Mouse (Mus musculus): ENCODE measurements around the gene Smarcc2. TPM values are rescaled to one million over a fixed set of nuclear protein-coding genes. Genes with fewer than 3 reads are reported as not detected.

Smarcc2 gene
- polyA plus RNA-seq, 1 experiment: 81.3 TPM

DNA sequence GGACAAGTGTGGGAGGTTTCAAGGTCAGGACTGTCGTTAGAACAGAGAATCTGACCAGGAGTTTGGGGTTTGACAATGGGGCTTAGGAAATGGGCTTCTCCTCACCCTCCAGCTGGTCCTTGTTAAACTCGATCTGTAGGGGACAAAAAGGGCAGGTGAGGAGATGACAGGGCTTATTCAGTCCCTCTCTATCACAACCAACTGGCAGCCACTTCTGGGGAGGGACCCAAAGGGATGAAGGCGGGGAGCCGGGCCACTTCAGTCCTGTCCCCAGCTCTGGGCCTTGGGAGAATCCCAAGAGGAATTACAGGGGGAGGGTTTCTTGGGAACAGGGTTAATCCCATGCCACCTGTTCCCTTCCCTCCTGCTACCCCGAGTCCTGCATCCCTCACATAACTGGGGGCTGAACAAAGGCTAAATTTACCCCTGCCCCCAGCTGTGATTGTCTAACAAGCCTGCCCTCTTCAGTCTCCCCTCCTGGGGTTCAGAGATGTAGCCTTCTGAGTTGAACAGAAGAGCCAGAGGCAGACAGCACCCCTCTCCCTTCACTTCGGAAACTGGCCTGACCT, 37.5 kb downstream of the Smarcc2 start:
- WGBS: 60% methylated on average over 6 of the region's 6 CpGs
- no peak for TF ChIP-seq POLR2A (IDR thresholded peaks at IDR 0.05; ENCODE audit: low read depth, low read length)
- TF ChIP-seq CTCF (conservative IDR thresholded peaks at IDR 0.05; ENCODE audit: insufficient read depth, insufficient read length, low read depth, low read length): no peak
- no peak for DNase-seq
- no peaks in the 10 kb centered on the region for H3K27me3 ChIP-seq (replicated peaks; ENCODE audit: control insufficient read depth, insufficient read depth, low read length)
- no peak overlapping the region for H3K4me3 ChIP-seq (ENCODE audit: insufficient read depth, low read depth, low read length)
- peaks cover 21% of the 10 kb centered on the region for H3K4me1 ChIP-seq (ENCODE audit: control insufficient read depth, insufficient read depth, low read length)
- no peaks in the 10 kb centered on the region; the same call in 1 of the 2 replicates for H3K36me3 ChIP-seq (ENCODE audit: control insufficient read depth, insufficient read depth, low read length)
- H3K27ac ChIP-seq (ENCODE audit: insufficient read depth, low read depth, low read length): no peak overlapping the region

DNA sequence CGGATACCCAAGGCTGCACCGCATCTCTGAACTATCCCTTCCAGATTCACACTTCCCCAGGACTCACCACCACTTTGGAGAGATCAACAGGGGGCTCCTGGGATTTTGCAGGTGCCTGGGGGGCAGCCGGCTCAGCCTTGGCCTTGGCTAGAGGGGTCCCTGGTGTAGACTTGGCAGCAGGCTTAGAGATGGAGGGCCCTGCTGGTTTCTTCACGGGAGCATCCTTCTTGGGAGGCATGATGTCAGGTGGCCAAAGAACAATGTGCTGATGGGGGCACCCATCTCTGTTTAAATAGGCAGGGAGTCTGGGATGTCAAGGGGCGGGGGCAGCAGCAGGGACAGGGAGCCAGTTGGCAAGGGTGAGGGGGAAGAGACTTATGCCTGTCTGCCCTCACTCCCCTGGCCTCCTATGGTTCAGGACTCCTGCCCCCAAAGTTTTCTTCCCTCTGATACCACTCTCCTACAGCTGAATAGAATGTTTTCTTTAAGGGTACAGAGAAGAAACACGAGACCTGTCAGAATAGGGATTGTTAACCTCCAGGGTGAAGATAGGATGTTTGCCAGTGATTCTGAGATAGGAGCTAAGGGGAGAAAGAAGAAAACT, 38.2 kb downstream of the Smarcc2 start:
- 69% methylated on average over 6 of the region's 6 CpGs for WGBS

DNA sequence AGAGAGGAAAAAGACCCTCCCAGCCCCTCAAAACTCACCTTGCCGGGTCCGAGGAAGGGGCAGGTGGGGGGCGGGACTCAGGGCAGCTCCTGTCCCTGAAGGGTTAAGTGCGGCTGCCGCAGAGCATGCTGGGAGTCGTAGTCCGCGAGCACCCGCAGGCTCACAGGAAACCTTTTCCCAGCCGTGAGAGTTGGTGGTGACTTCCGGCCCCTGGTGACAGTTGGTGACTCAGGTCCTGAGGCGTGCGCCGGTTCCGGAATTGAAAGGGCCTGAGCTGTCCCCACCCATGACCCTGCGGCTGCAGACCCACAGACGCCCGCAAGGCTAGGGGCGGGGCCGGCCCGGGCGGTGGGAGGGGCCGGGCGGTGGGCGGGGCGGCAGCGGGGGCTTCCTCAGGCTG, 39.5 kb downstream of the Smarcc2 start, which contains the start of gene Myl6b:
Gene Myl6b (minus strand): TSS at position 96 of the 400 bp plus-strand sequence.
- DNase-seq: peak; percentile 99
- Histone ChIP-seq H3K36me3 (ENCODE audit: control insufficient read depth, insufficient read depth, low read length) (no peaks in the 10 kb centered on the region), H3K27ac (ENCODE audit: insufficient read depth, low read depth, low read length) (peak within 1 kb of the TSS; percentile 72), H3K27me3 (replicated peaks; ENCODE audit: control insufficient read depth, insufficient read depth, low read length) (no peaks in the 10 kb centered on the region), H3K4me1 (ENCODE audit: control insufficient read depth, insufficient read depth, low read length) (peaks cover 16% of the 10 kb centered on the region), H3K4me3 (ENCODE audit: insufficient read depth, low read depth, low read length) (peak within 1 kb of the TSS; percentile 74)
- WGBS: under 1% methylated on average over 27 of the region's 27 CpGs
- TF ChIP-seq CTCF (conservative IDR thresholded peaks at IDR 0.05; ENCODE audit: insufficient read depth, insufficient read length, low read depth, low read length) (no peak), POLR2A (IDR thresholded peaks at IDR 0.05; ENCODE audit: low read depth, low read length) (peak; percentile 25)

More for the DNA sequence above, 38.2 kb downstream of the Smarcc2 start:
- no peak overlapping the region for H3K27ac ChIP-seq (ENCODE audit: insufficient read depth, low read depth, low read length)
- no peak overlapping the region for H3K4me3 ChIP-seq (ENCODE audit: insufficient read depth, low read depth, low read length)
- DNase-seq: no peak
- peaks cover 15% of the 10 kb centered on the region for H3K4me1 ChIP-seq (ENCODE audit: control insufficient read depth, insufficient read depth, low read length)
- TF ChIP-seq POLR2A (IDR thresholded peaks at IDR 0.05; ENCODE audit: low read depth, low read length) (no peak), CTCF (conservative IDR thresholded peaks at IDR 0.05; ENCODE audit: insufficient read depth, insufficient read length, low read depth, low read length) (no peak)
- no peaks in the 10 kb centered on the region for H3K27me3 ChIP-seq (replicated peaks; ENCODE audit: control insufficient read depth, insufficient read depth, low read length)
- no peaks in the 10 kb centered on the region for H3K36me3 ChIP-seq (ENCODE audit: control insufficient read depth, insufficient read depth, low read length)

DNA sequence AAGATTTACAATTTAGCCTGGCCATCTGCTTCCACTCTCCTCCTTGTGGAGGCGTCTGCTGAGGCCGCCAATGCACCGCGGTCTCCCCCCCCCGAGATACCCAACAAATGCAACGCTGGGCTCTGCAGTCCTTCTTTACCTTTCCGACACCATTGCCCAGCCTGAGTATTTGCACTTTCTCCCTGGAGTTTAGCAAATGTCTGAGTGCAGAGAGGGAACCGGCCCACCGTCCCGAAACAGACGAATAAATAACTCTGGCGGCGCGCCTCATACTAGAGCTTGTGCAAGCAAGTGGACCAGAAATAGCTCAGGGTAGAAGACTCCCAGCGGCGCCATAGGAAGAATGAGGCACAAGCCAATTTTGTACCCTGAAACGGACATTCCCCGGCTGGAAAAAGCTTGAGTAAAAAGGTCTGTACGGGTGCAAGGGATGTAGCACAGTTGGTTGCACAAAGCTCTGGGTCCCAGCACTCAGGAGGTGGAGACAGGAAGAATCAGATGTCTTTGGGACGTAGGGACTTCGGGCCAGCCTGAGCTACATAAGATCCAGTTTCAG, 40.1 kb downstream of the Smarcc2 start:
- TF ChIP-seq CTCF (conservative IDR thresholded peaks at IDR 0.05; ENCODE audit: insufficient read depth, insufficient read length, low read depth, low read length) (no peak), POLR2A (IDR thresholded peaks at IDR 0.05; ENCODE audit: low read depth, low read length) (no peak)
- peak; percentile 66 for DNase-seq
- WGBS: under 1% methylated on average over 21 of the region's 21 CpGs
- peaks cover 18% of the 10 kb centered on the region for H3K4me1 ChIP-seq (ENCODE audit: control insufficient read depth, insufficient read depth, low read length)
- no peaks in the 10 kb centered on the region for H3K27me3 ChIP-seq (replicated peaks; ENCODE audit: control insufficient read depth, insufficient read depth, low read length)
- H3K27ac ChIP-seq (ENCODE audit: insufficient read depth, low read depth, low read length): peak overlapping the region; percentile 72
- H3K4me3 ChIP-seq (ENCODE audit: insufficient read depth, low read depth, low read length): peak overlapping the region; percentile 74
- H3K36me3 ChIP-seq (ENCODE audit: control insufficient read depth, insufficient read depth, low read length): no peaks in the 10 kb centered on the region

DNA sequence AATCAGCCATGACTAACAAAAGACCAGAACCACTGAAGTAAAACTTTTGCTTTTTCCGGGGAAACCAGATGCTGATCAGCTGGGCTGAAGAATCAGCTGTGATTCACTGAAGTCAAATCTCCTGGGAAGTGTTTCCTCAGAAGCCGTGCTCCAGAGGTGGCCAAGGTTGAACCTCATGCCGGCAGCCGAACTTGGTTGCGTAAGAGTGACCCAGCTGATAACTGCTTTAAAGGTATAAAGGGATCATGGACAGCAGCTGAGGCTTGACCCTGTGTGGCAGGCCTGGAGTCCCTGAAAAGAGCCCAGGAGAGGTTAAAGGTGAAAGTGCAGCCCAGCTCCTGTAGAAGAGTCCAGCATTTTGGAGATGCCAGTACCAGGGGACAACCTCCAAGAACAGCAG, 43.3 kb downstream of the Smarcc2 start:
- H3K27me3 ChIP-seq (replicated peaks; ENCODE audit: control insufficient read depth, insufficient read depth, low read length): no peaks in the 10 kb centered on the region
- no peaks in the 10 kb centered on the region for H3K36me3 ChIP-seq (ENCODE audit: control insufficient read depth, insufficient read depth, low read length)
- TF ChIP-seq POLR2A (IDR thresholded peaks at IDR 0.05; ENCODE audit: low read depth, low read length): no peak
- TF ChIP-seq CTCF (conservative IDR thresholded peaks at IDR 0.05; ENCODE audit: insufficient read depth, insufficient read length, low read depth, low read length): no peak
- no peak overlapping the region for H3K4me3 ChIP-seq (ENCODE audit: insufficient read depth, low read depth, low read length)
- WGBS: 53% methylated on average over 5 of the region's 5 CpGs
- H3K27ac ChIP-seq (ENCODE audit: insufficient read depth, low read depth, low read length): no peak overlapping the region
- peak; percentile 52 for DNase-seq
- peaks cover 8% of the 10 kb centered on the region; the same call in 1 of the 2 replicates for H3K4me1 ChIP-seq (ENCODE audit: control insufficient read depth, insufficient read depth, low read length)

DNA sequence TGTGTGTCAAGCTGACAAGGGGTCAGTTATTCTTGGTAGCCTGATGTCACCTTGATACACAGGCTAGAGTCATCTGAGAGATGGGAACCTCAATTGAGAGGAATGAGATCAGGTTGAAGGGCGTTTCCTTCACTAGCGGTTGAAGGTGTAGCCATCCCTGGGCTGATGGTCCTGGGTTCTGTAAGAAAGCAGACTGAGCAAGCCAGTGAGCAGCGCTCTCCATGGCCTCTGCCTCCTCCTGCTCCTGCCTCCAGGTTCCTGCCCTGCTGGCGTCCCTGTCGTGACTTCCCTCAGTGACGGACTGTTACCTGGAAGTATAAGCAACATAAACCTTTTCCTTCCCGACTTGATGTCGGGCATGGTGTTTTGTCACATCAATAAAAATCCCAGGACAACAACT, 44.5 kb downstream of the Smarcc2 start:
- Histone ChIP-seq H3K27me3 (replicated peaks; ENCODE audit: control insufficient read depth, insufficient read depth, low read length) (no peaks in the 10 kb centered on the region), H3K4me3 (ENCODE audit: insufficient read depth, low read depth, low read length) (no peak overlapping the region), H3K4me1 (ENCODE audit: control insufficient read depth, insufficient read depth, low read length) (0 out of 2 replicates have a peak, but pooled peaks cover 3% of the 10 kb centered on the region), H3K27ac (ENCODE audit: insufficient read depth, low read depth, low read length) (no peak overlapping the region), H3K36me3 (ENCODE audit: control insufficient read depth, insufficient read depth, low read length) (no peaks in the 10 kb centered on the region)
- no peak for DNase-seq
- TF ChIP-seq POLR2A (IDR thresholded peaks at IDR 0.05; ENCODE audit: low read depth, low read length) (no peak), CTCF (conservative IDR thresholded peaks at IDR 0.05; ENCODE audit: insufficient read depth, insufficient read length, low read depth, low read length) (no peak)
- WGBS: 83% methylated on average over 8 of the region's 8 CpGs

DNA sequence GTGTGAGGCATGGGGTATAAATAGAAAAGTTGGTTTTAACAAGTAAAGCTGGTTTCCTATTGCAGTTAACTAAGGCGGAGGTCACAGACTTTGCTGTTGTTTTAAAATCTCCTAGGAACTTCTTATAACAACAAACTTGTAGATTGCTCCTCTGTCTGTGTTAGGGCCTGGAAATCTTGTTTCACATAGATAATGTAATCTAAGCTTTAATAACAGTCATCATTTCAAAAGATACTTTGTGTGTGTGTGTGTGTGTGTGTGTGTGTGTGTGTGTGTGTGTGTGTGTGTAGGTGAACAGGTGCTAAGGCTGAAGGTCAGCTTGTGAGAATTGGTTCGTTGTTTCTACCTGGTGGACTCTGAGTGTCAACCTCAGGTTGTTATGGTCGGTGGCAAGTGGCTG, 45.0 kb downstream of the Smarcc2 start:
- Histone ChIP-seq H3K27me3 (replicated peaks; ENCODE audit: control insufficient read depth, insufficient read depth, low read length) (no peaks in the 10 kb centered on the region), H3K4me3 (ENCODE audit: insufficient read depth, low read depth, low read length) (no peak overlapping the region), H3K4me1 (ENCODE audit: control insufficient read depth, insufficient read depth, low read length) (0 out of 2 replicates have a peak, but pooled peaks cover 3% of the 10 kb centered on the region), H3K27ac (ENCODE audit: insufficient read depth, low read depth, low read length) (peak overlapping the region; percentile 5; the same call in 1 of the 2 replicates), H3K36me3 (ENCODE audit: control insufficient read depth, insufficient read depth, low read length) (no peaks in the 10 kb centered on the region)
- TF ChIP-seq POLR2A (IDR thresholded peaks at IDR 0.05; ENCODE audit: low read depth, low read length): no peak
- no peak for TF ChIP-seq CTCF (conservative IDR thresholded peaks at IDR 0.05; ENCODE audit: insufficient read depth, insufficient read length, low read depth, low read length)
- WGBS: 56% methylated on average over 3 of the region's 3 CpGs
- no peak for DNase-seq

All from kidney, adult 2 months (tissue).